Mouse (Mus musculus): ENCODE measurements around the gene Elmo1.

Elmo1 gene

DNA sequence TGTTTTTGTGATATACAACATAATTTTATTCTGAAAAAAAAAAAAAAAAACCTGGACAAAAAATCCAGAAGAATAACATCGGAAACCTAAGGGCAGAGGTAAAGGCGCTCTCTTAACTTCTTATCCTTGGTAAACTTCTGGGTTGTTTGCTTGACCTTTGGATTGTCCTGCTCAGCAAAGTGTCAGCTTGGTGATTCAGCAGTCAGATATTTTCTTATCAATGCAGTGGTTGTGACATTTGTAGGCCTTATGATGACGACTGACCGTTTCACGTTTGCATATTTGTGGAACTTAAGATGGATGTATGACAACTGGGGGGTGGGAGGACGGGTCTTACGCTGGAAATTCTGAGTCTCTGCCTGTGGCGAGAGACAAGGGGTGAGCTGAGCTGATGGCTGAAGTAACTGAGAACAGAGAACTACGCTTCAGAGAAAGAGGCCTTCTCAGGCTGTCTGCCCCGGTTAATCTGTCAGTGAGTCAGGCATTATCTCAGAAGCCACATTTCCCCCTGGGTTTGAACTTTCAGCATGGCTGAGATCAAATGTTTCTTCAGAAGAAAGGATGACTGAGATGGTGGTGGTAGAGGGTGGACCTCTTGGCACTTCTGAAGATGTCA, 73.1 kb downstream of the Elmo1 start:
- DNase-seq = no peak

GRCm38 (mm10) chr13:20164837-20165236, 74.4 kb downstream of the Elmo1 start:
- no peak for DNase-seq

DNA sequence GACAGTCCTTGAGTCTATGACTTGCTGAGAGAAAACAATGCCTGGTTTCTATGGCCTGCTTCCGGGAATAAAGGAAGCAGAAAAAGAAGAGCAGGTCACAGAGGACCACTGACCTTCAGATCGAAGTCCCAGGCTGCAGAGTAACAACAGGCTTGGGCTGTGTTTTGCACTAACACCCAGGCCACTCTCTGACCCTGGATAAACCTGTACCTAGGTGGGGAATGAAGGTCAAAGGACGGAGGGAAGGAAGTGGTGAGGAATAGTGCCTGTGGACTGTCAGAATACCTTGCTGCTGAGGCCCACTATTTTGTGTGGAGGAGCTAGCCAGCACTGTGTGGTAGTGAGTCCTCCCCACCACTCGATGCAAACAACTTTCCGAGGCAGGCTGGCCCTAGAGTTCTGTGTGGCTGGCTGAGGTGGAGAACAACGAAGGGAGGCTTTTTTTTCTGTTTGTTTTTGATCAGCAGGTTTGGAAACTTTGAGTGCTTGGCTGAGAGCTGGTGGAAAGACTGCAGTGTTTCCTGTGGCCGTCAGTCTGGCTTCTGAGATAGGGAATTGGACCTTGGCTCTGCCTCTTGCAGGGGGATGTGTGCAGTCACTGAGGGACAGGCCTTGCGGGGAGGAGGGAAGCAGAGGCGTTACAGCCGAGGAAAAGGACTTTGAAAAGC, 83.7 kb downstream of the Elmo1 start:
- peak; percentile 47 to 58 for DNase-seq

- DNase-seq = no peak
Observed at GRCm38 (mm10) chr13:20174655-20175280, 84.4 kb downstream of the Elmo1 start.

DNA sequence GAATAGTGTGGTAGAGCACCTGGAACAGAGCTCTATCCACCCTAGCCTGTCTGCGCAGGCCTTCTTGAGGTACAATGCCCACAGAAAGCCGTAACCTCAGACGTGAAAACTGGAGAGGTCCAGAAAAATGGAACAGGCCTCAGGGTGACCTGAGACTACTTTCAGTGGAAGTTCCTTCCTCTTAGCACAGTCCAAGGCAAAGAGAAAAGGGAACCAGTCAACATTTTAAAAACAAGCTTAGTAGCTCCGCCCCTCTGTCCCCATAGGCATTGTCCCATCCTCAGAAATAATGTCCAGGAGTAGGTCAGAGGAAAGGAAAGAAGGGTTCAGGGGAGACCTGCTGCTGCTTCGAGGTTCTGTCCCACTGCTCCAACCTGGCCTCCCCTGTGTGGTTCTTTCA, 90.3 kb downstream of the Elmo1 start:
- no peak for DNase-seq

GRCm38 (mm10) chr13:20181321-20181720, 90.9 kb downstream of the Elmo1 start:
- no peak for DNase-seq

DNA sequence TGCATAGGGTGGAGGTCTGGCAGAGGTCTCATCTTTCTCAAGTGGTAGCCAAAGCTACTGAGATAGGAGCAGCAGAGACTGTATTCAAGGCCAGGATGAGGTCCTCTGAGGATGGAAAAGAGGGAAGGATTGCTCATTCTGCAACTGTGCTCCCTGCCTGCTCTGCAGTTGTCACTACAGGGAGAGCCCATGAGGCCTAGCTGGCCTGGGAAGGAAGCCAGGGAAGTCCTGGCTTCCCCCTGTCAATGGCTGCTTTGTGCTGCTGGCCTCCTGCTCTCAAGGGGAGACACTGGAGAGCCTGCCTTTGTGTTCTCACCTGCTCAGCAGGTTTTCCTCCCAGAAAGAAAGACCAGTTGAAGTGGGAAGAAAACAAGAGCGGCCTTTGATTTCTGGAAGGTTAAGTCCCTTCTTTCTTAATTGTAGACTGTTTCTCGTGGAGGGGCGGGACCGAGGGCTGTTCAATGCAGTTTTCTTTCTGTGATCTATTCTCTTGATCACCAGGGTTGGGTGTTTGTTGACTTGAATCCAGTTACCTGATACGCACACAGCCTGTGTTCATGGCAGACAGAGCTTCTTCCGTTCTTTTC, 91.9 kb downstream of the Elmo1 start:
- DNase-seq = peak; percentile 33 to 71

- DNase-seq = peak; percentile 65 to 66
Observed at GRCm38 (mm10) chr13:20183512-20184238, 93.3 kb downstream of the Elmo1 start.

- peak; percentile 59 to 69 for DNase-seq
Observed at GRCm38 (mm10) chr13:20184239-20185033, 94.0 kb downstream of the Elmo1 start.

DNA sequence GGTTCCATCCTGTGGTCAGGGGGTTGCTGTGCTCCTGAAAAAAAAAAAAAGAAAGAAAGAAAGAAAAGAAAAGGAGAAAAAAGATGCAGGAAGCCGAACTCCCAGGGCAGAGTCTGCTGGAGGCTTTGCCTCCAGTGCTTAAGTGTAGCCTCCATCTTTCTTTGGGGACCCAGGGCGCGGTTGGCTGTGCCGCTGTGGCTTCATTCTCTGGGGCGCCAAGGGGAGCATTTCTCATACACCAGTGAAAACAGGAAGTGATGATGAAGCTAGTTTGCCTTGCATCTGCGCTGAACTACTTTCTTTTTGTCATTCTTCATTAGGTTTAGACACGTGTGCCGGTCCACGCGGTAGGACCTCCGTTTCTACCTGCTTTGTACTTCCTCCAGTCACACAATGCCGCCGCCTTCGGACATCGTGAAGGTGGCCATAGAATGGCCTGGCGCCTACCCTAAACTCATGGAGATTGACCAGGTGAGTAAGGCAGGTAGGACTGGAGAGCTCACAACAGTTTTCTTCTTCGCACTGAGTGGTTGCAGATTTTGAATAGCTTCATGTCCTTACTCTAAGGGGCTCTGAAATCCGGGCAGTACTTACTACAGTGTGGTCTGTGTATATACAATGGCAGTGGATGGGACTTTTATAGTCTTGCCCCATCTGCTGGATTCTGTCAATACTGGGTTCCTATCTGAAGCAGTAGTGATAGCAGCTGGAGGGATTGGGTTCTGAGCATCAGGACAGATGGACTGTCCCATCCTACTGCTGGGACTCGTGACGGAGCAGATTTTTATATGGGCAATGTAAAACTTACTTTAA, 94.8 kb downstream of the Elmo1 start:
- peak; percentile 65 to 67 for DNase-seq

GRCm38 (mm10) chr13:20185847-20186213, 95.4 kb downstream of the Elmo1 start:
- no peak for DNase-seq

- DNase-seq = no peak
Observed at GRCm38 (mm10) chr13:20187647-20188046, 97.3 kb downstream of the Elmo1 start.

DNA sequence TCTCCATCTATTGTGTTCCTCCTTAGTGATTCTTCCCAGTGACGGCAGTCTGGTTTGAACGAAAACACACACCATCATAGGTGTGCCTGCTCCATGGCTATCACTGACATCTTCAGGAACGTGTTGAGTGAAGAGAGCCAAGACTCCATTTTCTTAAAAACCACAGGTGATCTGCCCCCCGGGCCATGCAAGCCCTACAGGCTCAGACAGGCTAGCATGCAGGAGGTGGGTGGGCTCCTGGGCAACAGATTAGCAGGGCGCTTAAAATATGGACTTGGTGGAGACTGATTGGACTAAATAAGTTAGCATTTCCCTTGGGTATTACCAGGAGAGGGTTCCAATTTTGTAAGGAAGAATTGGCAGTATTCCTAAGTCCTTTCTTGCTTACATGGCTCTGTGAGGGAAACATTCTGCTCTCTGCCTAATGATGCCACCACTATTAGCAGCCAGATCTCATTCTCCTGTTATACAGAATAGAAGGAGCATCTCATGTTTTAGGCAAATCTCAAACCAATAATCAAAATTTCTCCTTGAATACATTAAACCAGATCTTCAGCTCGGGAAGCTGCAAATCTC, 101.7 kb downstream of the Elmo1 start:
- DNase-seq = no peak

GRCm38 (mm10) chr13:20200582-20200981, 110.2 kb downstream of the Elmo1 start:
- no peak for DNase-seq

- no peak for DNase-seq
Observed at GRCm38 (mm10) chr13:20202617-20203016, 112.2 kb downstream of the Elmo1 start.

DNA sequence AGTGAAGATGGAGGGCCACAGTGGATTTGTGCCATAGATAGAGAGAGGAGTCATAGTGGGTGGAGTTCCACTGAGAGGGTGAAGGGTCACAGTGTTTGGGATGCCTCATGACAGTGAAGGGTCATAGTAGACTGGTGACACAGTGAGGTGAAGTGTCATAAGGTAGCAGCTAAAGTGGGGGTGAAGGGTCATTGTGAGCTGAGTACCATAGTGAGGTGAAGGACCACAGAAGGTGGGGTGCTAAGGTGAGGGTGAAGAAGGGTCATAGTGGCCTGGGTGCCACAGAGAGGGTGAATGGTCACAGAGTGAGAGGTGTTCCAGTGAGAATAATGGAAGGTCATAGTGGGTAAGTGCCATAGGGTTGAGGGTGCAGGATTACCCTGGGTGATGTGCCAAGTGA, 113.8 kb downstream of the Elmo1 start:
- no peak for DNase-seq

- DNase-seq = no peak
Observed at GRCm38 (mm10) chr13:20205007-20205745, 114.8 kb downstream of the Elmo1 start.

DNA sequence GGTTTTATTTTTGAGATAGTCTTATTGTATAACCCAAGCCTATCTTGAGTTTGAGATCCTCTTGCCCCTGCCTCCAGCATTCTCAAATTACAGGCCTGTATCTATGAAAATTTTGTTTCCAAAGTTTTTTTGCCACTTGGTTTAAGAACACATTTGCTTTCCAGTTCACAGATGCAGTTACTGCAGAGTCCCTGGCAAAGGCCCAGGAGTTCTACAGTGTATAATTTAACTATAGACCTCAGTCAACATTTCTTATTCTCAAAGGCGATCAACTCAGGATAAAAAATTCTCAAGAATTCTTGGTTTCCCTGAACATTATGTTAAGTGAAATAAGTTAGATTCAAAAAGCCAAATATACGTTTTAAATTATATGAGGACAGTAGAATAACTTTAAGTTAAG, 115.3 kb downstream of the Elmo1 start:
- no peak for DNase-seq

DNA sequence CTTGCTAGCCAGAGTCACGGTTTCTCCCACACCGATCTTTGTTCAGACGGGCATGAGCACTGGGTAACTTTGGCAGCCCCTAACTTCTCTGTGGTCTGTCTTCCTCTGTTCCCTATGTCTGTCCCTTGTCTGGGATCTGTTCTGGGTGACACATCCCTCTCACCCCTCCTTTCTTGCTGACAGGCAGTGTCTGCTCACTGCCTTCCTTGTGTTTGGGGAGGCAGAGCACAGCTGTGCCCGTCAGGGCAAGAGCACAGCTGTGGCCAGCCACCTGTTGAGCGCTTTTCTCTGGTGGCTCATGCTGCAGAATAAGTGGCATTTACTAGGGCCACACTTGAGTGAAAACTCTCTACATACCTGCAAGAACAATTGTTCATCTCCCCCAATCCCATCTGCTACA, 116.7 kb downstream of the Elmo1 start:
- no peak for DNase-seq

DNA sequence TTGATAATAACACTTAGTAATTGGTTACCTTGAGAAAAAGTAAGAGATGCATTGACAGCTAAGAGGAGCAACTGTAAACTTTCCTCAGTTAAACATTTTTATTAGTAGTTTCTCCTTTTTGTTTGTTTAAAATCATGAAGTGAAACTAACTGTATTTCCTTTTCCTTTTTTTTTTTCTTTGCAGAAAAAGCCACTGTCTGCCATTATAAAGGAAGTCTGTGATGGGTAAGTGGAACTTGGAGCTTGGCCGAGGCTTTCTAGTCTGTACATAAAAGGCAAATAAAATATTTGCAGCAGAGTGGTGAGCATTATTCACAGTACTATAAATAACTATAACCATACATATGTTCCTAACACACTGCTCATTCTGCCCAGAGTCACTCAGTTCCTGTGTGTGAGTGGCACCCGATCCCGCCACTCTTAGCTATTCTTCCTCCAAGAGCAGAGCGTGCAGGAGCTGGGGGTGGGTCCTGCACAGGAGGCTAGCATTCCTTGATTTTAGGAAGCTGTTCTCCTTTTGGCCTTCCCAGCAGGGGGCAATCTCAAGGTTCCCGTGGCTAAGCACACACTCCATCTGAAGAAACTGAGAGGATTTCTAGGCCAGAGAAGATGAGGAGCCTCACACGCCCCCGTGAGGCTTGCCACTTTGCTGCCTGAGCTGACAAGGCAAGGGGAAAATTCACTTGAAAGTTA, 117.7 kb downstream of the Elmo1 start:
- peak; percentile 38 to 62 for DNase-seq

Measured in lung, postnatal 4 days (tissue).